Mouse (Mus musculus) G1E (cell line): Measurements from ENCODE around the gene Figla.

ENCODE experiments used
- CTCF ChIP-seq: IDR thresholded peaks from 2 replicates; pipeline ENCODE4 v1.5.1; 2012; ENCODE audit warnings: low read depth, low read length, inconsistent platforms, mixed read lengths
- GATA1 ChIP-seq: IDR thresholded peaks from 2 replicates; pipeline ENCODE4 v1.6.1; 2012; ENCODE audit warnings: borderline replicate concordance, low read length, inconsistent platforms, mixed read lengths
- GATA2 ChIP-seq: IDR thresholded peaks from 2 replicates; pipeline ENCODE4 v1.6.1; 2012; ENCODE audit warnings: low read depth, low read length, inconsistent platforms, borderline replicate concordance
- POLR2AphosphoS5 ChIP-seq: IDR thresholded peaks from 2 replicates; pipeline ENCODE4 v1.6.1; 2012; ENCODE audit warnings: low read depth, low read length, inconsistent platforms; ENCODE audit not compliant: insufficient replicate concordance
- TAL1 ChIP-seq: conservative IDR thresholded peaks from 2 replicates; pipeline ENCODE4 v1.6.1; 2012; ENCODE audit warnings: low read depth, low read length, inconsistent platforms, mixed read lengths

GRCm38 (mm10) chr6:86038901-86039300, 22.9 kb downstream of the Figla start:
- no peak for TF ChIP-seq CTCF
- no peak for TF ChIP-seq TAL1
- TF ChIP-seq GATA1 = no peak
- no peak for TF ChIP-seq POLR2AphosphoS5
- no peak for TF ChIP-seq GATA2
